Mouse (Mus musculus) heart, embryonic 10.5 days (tissue): Measurements from ENCODE around the gene Erich3. TPM values are rescaled to one million over a fixed set of nuclear protein-coding genes. Genes with fewer than 3 reads are reported as not detected.

Experiments used
- DNase-seq: peaks from one replicate; pipeline ENCODE4 v3.0.0-alpha.2; 2017; ENCODE audit warnings: low spot score
- H3K27ac ChIP-seq: fragments of 300-500 bp; sonication (generic); 2 replicates; pipeline ENCODE4 v1.5.1; 2016; ENCODE audit warnings: mild to moderate bottlenecking
- H3K27me3 ChIP-seq: fragments of 300-500 bp; sonication (generic); 2 replicates; pipeline ENCODE4 v1.6.1; 2016; ENCODE audit warnings: mild to moderate bottlenecking; ENCODE audit not compliant: poor library complexity, insufficient read depth, severe bottlenecking
- H3K36me3 ChIP-seq: fragments of 300-500 bp; sonication (generic); 2 replicates; pipeline ENCODE4 v1.6.1; 2016; ENCODE audit warnings: mild to moderate bottlenecking, moderate library complexity
- H3K4me1 ChIP-seq: fragments of 300-500 bp; sonication (generic); 2 replicates; pipeline ENCODE4 v1.6.1; 2016; ENCODE audit warnings: mild to moderate bottlenecking
- H3K4me3 ChIP-seq: fragments of 300-500 bp; sonication (generic); 2 replicates; pipeline ENCODE4 v1.5.1; 2016; ENCODE audit warnings: mild to moderate bottlenecking, moderate library complexity
- H3K9me3 ChIP-seq: fragments of 300-500 bp; sonication (generic); 2 replicates; pipeline ENCODE4 v1.6.1; 2016; ENCODE audit warnings: mild to moderate bottlenecking, moderate library complexity
- WGBS: fragments of 180-500 bp; shearing (Covaris S2); methylation state at CpG from one replicate; pipeline ENCODE4 v1.1.7; 2016; 5-methylcytosine and 5-hydroxymethylcytosine counted together
- polyA plus RNA-seq: library from polyadenylated mRNA; unstranded; fragments of >200 nt; fragmentation: Nextera tagmentation; extraction: Ambion mirVana; gene quantifications from 2 replicates; pipeline ENCODE4 v1.2.1, GENCODE M21; 2016

The Erich3 gene
- polyA plus RNA-seq, 1 experiment from 2014 or later: 0.13 TPM

GRCm38 (mm10) chr3:154754505-154754904 lies 90.8 kb downstream of the Erich3 start:
- H3K36me3 ChIP-seq: no peaks in the 10 kb centered on the region
- H3K27ac ChIP-seq: no peak overlapping the region
- no peaks in the 10 kb centered on the region for H3K27me3 ChIP-seq
- H3K9me3 ChIP-seq: no peaks in the 10 kb centered on the region
- DNase-seq: no peak
- WGBS: 39% methylated on average over 3 of the region's 3 CpGs
- peaks cover 4% of the 10 kb centered on the region; the same call in 1 of the 2 replicates for H3K4me1 ChIP-seq
- H3K4me3 ChIP-seq: no peak overlapping the region

GRCm38 (mm10) chr3:154755225-154755624 lies 91.6 kb downstream of the Erich3 start:
- H3K4me3 ChIP-seq: no peak overlapping the region
- H3K4me1 ChIP-seq: peaks cover 4% of the 10 kb centered on the region; the same call in 1 of the 2 replicates
- no peaks in the 10 kb centered on the region for H3K36me3 ChIP-seq
- DNase-seq: no peak
- no peaks in the 10 kb centered on the region for H3K9me3 ChIP-seq
- 90% methylated on average over 3 of the region's 3 CpGs for WGBS
- no peaks in the 10 kb centered on the region for H3K27me3 ChIP-seq
- no peak overlapping the region for H3K27ac ChIP-seq

GRCm38 (mm10) chr3:154758089-154758488 lies 94.4 kb downstream of the Erich3 start:
- peaks cover 4% of the 10 kb centered on the region; the same call in 1 of the 2 replicates for H3K4me1 ChIP-seq
- no peak overlapping the region for H3K4me3 ChIP-seq
- whole genome bisulfite sequencing: 70% methylated on average over 3 of the region's 3 CpGs
- no peaks in the 10 kb centered on the region for H3K36me3 ChIP-seq
- no peak overlapping the region for H3K27ac ChIP-seq
- no peaks in the 10 kb centered on the region for H3K9me3 ChIP-seq
- no peak for DNase-seq
- peaks cover 12% of the 10 kb centered on the region; the same call in 1 of the 2 replicates for H3K27me3 ChIP-seq

GRCm38 (mm10) chr3:154761108-154761507 lies 97.4 kb downstream of the Erich3 start:
- WGBS: 79% methylated on average over 3 of the region's 3 CpGs
- H3K4me3 ChIP-seq: no peak overlapping the region
- H3K27me3 ChIP-seq: peaks cover 23% of the 10 kb centered on the region
- H3K9me3 ChIP-seq: no peaks in the 10 kb centered on the region
- no peaks in the 10 kb centered on the region for H3K4me1 ChIP-seq
- H3K27ac ChIP-seq: no peak overlapping the region
- no peak for DNase-seq
- no peaks in the 10 kb centered on the region for H3K36me3 ChIP-seq

- H3K36me3 ChIP-seq: no peaks in the 10 kb centered on the region
- H3K27me3 ChIP-seq: peaks cover 23% of the 10 kb centered on the region
- no peaks in the 10 kb centered on the region for H3K4me1 ChIP-seq
- DNase-seq: no peak
- H3K4me3 ChIP-seq: no peak overlapping the region
- H3K27ac ChIP-seq: no peak overlapping the region
- WGBS: 66% methylated on average over 9 of the region's 9 CpGs
- H3K9me3 ChIP-seq: no peaks in the 10 kb centered on the region
Observed at GRCm38 (mm10) chr3:154763374-154763773, 99.7 kb downstream of the Erich3 start.

- WGBS: 76% methylated on average over 7 of the region's 7 CpGs
- no peak for DNase-seq
Observed at GRCm38 (mm10) chr3:154764115-154764514, 100.5 kb downstream of the Erich3 start.

GRCm38 (mm10) chr3:154766321-154766720 lies 102.7 kb downstream of the Erich3 start:
- no peaks in the 10 kb centered on the region for H3K36me3 ChIP-seq
- H3K9me3 ChIP-seq: no peaks in the 10 kb centered on the region
- H3K27me3 ChIP-seq: peaks cover 23% of the 10 kb centered on the region
- no peaks in the 10 kb centered on the region for H3K4me1 ChIP-seq
- no peak overlapping the region for H3K27ac ChIP-seq
- WGBS: 73% methylated on average over 4 of the region's 4 CpGs
- no peak for DNase-seq
- no peak overlapping the region for H3K4me3 ChIP-seq

More at GRCm38 (mm10) chr3:154764115-154764514, 100.5 kb downstream of the Erich3 start:
- no peaks in the 10 kb centered on the region for H3K36me3 ChIP-seq
- peaks cover 23% of the 10 kb centered on the region for H3K27me3 ChIP-seq
- H3K4me3 ChIP-seq: no peak overlapping the region
- no peaks in the 10 kb centered on the region for H3K9me3 ChIP-seq
- no peak overlapping the region for H3K27ac ChIP-seq
- no peaks in the 10 kb centered on the region for H3K4me1 ChIP-seq

GRCm38 (mm10) chr3:154771651-154772050 lies 108.0 kb downstream of the Erich3 start:
- no peaks in the 10 kb centered on the region for H3K27me3 ChIP-seq
- no peak overlapping the region for H3K4me3 ChIP-seq
- no peaks in the 10 kb centered on the region for H3K9me3 ChIP-seq
- WGBS: 93% methylated on average over 2 of the region's 2 CpGs
- DNase-seq: no peak
- H3K36me3 ChIP-seq: no peaks in the 10 kb centered on the region
- no peaks in the 10 kb centered on the region for H3K4me1 ChIP-seq
- no peak overlapping the region for H3K27ac ChIP-seq

- Histone ChIP-seq H3K27ac (no peak overlapping the region), H3K9me3 (no peaks in the 10 kb centered on the region), H3K4me3 (no peak overlapping the region), H3K27me3 (peaks cover 3% of the 10 kb centered on the region; the same call in 1 of the 2 replicates), H3K4me1 (no peaks in the 10 kb centered on the region), H3K36me3 (no peaks in the 10 kb centered on the region)
- DNase-seq: no peak
- 75% methylated on average over 6 of the region's 6 CpGs for WGBS
Observed at GRCm38 (mm10) chr3:154778836-154779595, 115.4 kb downstream of the Erich3 start.

- WGBS: 90% methylated on average over 9 of the region's 9 CpGs
- H3K9me3 ChIP-seq: no peaks in the 10 kb centered on the region
- H3K4me3 ChIP-seq: no peak overlapping the region
- DNase-seq: no peak
- H3K4me1 ChIP-seq: no peaks in the 10 kb centered on the region
- peaks cover 2% of the 10 kb centered on the region; the same call in 1 of the 2 replicates for H3K36me3 ChIP-seq
- no peak overlapping the region for H3K27ac ChIP-seq
- no peaks in the 10 kb centered on the region for H3K27me3 ChIP-seq
Observed at GRCm38 (mm10) chr3:154786354-154786753, 122.7 kb downstream of the Erich3 start.

- H3K4me3 ChIP-seq: no peak overlapping the region
- H3K27me3 ChIP-seq: no peaks in the 10 kb centered on the region
- 62% methylated on average over 3 of the region's 3 CpGs for WGBS
Observed at GRCm38 (mm10) chr3:154787611-154788010, 124.0 kb downstream of the Erich3 start.

GRCm38 (mm10) chr3:154793571-154793970 lies 129.9 kb downstream of the Erich3 start:
- H3K4me3 ChIP-seq: no peak overlapping the region
- no peaks in the 10 kb centered on the region for H3K4me1 ChIP-seq
- H3K36me3 ChIP-seq: no peaks in the 10 kb centered on the region
- H3K27me3 ChIP-seq: no peaks in the 10 kb centered on the region
- 87% methylated on average over 4 of the region's 4 CpGs for WGBS
- H3K27ac ChIP-seq: no peak overlapping the region
- no peaks in the 10 kb centered on the region for H3K9me3 ChIP-seq
- DNase-seq: peak; percentile 42

More at GRCm38 (mm10) chr3:154787611-154788010, 124.0 kb downstream of the Erich3 start:
- H3K4me1 ChIP-seq: no peaks in the 10 kb centered on the region
- peak; percentile 66 for DNase-seq
- no peaks in the 10 kb centered on the region for H3K9me3 ChIP-seq
- peaks cover 2% of the 10 kb centered on the region; the same call in 1 of the 2 replicates for H3K36me3 ChIP-seq
- H3K27ac ChIP-seq: no peak overlapping the region

GRCm38 (mm10) chr3:154798806-154799205 lies 135.1 kb downstream of the Erich3 start:
- DNase-seq: no peak
- H3K9me3 ChIP-seq: no peaks in the 10 kb centered on the region
- H3K27me3 ChIP-seq: no peaks in the 10 kb centered on the region
- no peaks in the 10 kb centered on the region for H3K4me1 ChIP-seq
- H3K36me3 ChIP-seq: no peaks in the 10 kb centered on the region
- no peak overlapping the region for H3K4me3 ChIP-seq
- WGBS: 74% methylated on average over 4 of the region's 4 CpGs
- H3K27ac ChIP-seq: no peak overlapping the region
